Mouse (Mus musculus): ENCODE measurements at regions not wholly inside any gene's neighbourhood (a gene's known extent, or its start where the extent isn't known, plus 50 kb on each side); places are given as distances from the start of the nearest gene placed in this dataset.

GRCm38 (mm10) chr11:37735992-37736391, 500.2 kb upstream of the Tenm2 start:
- no peak overlapping the region for H3K4me3 ChIP-seq (ENCODE audit: low read length)

GRCm38 (mm10) chr11:37735501-37735900, 499.7 kb upstream of the Tenm2 start:
- H3K27ac ChIP-seq (ENCODE audit: low read length), result no peak overlapping the region
- ATAC-seq, result no peak
- no peak overlapping the region for H3K9ac ChIP-seq (ENCODE audit: low read depth, low read length)
- no peaks in the 10 kb centered on the region for H3K4me1 ChIP-seq (ENCODE audit: control insufficient read depth, insufficient read depth, low read length)
- whole genome bisulfite sequencing, result 81% methylated on average over 2 of the region's 2 CpGs
- no peaks in the 10 kb centered on the region for H3K27me3 ChIP-seq (replicated peaks; ENCODE audit: control insufficient read depth, insufficient read depth, low read length)
- no peaks in the 10 kb centered on the region for H3K36me3 ChIP-seq (ENCODE audit: control insufficient read depth, insufficient read depth, low read length)
- H3K9me3 ChIP-seq (ENCODE audit: control insufficient read depth, low read length), result no peaks in the 10 kb centered on the region
- no peak overlapping the region for H3K4me2 ChIP-seq (ENCODE audit: low read depth, low read length)
- no peak overlapping the region for H3K4me3 ChIP-seq (ENCODE audit: low read length)

More at GRCm38 (mm10) chr11:37735992-37736391, 500.2 kb upstream of the Tenm2 start:
- Histone ChIP-seq H3K27ac (ENCODE audit: low read length) (no peak overlapping the region), H3K36me3 (ENCODE audit: control insufficient read depth, insufficient read depth, low read length) (no peaks in the 10 kb centered on the region), H3K9ac (ENCODE audit: low read depth, low read length) (no peak overlapping the region), H3K4me1 (ENCODE audit: control insufficient read depth, insufficient read depth, low read length) (no peaks in the 10 kb centered on the region), H3K4me2 (ENCODE audit: low read depth, low read length) (no peak overlapping the region), H3K9me3 (ENCODE audit: control insufficient read depth, low read length) (no peaks in the 10 kb centered on the region), H3K27me3 (replicated peaks; ENCODE audit: control insufficient read depth, insufficient read depth, low read length) (no peaks in the 10 kb centered on the region)
- ATAC-seq, result no peak

GRCm38 (mm10) chr11:37696981-37697380, 461.2 kb upstream of the Tenm2 start:
- no peaks in the 10 kb centered on the region for H3K9me3 ChIP-seq (ENCODE audit: control insufficient read depth, low read length)
- 69% methylated on average over 2 of the region's 2 CpGs for WGBS
- no peaks in the 10 kb centered on the region for H3K4me1 ChIP-seq (ENCODE audit: control insufficient read depth, insufficient read depth, low read length)
- no peak for ATAC-seq
- no peak overlapping the region for H3K9ac ChIP-seq (ENCODE audit: low read depth, low read length)
- H3K27ac ChIP-seq (ENCODE audit: low read length), result no peak overlapping the region
- H3K4me2 ChIP-seq (ENCODE audit: low read depth, low read length), result no peak overlapping the region
- H3K4me3 ChIP-seq (ENCODE audit: low read length), result no peak overlapping the region
- H3K36me3 ChIP-seq (ENCODE audit: control insufficient read depth, insufficient read depth, low read length), result no peaks in the 10 kb centered on the region
- no peaks in the 10 kb centered on the region for H3K27me3 ChIP-seq (replicated peaks; ENCODE audit: control insufficient read depth, insufficient read depth, low read length)

- Histone ChIP-seq H3K4me3 (ENCODE audit: low read length) (no peak overlapping the region), H3K4me2 (ENCODE audit: low read depth, low read length) (no peak overlapping the region), H3K9me3 (ENCODE audit: control insufficient read depth, low read length) (no peaks in the 10 kb centered on the region), H3K4me1 (ENCODE audit: control insufficient read depth, insufficient read depth, low read length) (no peaks in the 10 kb centered on the region), H3K9ac (ENCODE audit: low read depth, low read length) (no peak overlapping the region), H3K27ac (ENCODE audit: low read length) (no peak overlapping the region), H3K36me3 (ENCODE audit: control insufficient read depth, insufficient read depth, low read length) (no peaks in the 10 kb centered on the region), H3K27me3 (replicated peaks; ENCODE audit: control insufficient read depth, insufficient read depth, low read length) (no peaks in the 10 kb centered on the region)
- 63% methylated on average over 1 of the region's 1 CpGs for WGBS
- no peak for ATAC-seq
Observed at GRCm38 (mm10) chr11:37678484-37679193, 442.9 kb upstream of the Tenm2 start.

GRCm38 (mm10) chr11:37671320-37671719, 435.6 kb upstream of the Tenm2 start:
- no peak overlapping the region for H3K4me2 ChIP-seq (ENCODE audit: low read depth, low read length)
- no peaks in the 10 kb centered on the region for H3K9me3 ChIP-seq (ENCODE audit: control insufficient read depth, low read length)
- ATAC-seq, result no peak
- H3K4me1 ChIP-seq (ENCODE audit: control insufficient read depth, insufficient read depth, low read length), result no peaks in the 10 kb centered on the region
- WGBS, result 61% methylated on average over 3 of the region's 3 CpGs
- H3K4me3 ChIP-seq (ENCODE audit: low read length), result no peak overlapping the region
- H3K9ac ChIP-seq (ENCODE audit: low read depth, low read length), result no peak overlapping the region
- no peaks in the 10 kb centered on the region for H3K36me3 ChIP-seq (ENCODE audit: control insufficient read depth, insufficient read depth, low read length)
- H3K27ac ChIP-seq (ENCODE audit: low read length), result no peak overlapping the region
- H3K27me3 ChIP-seq (replicated peaks; ENCODE audit: control insufficient read depth, insufficient read depth, low read length), result no peaks in the 10 kb centered on the region

- Histone ChIP-seq H3K4me1 (ENCODE audit: control insufficient read depth, insufficient read depth, low read length) (no peaks in the 10 kb centered on the region), H3K9me3 (ENCODE audit: control insufficient read depth, low read length) (no peaks in the 10 kb centered on the region), H3K4me3 (ENCODE audit: low read length) (no peak overlapping the region), H3K9ac (ENCODE audit: low read depth, low read length) (no peak overlapping the region), H3K4me2 (ENCODE audit: low read depth, low read length) (no peak overlapping the region), H3K27me3 (replicated peaks; ENCODE audit: control insufficient read depth, insufficient read depth, low read length) (no peaks in the 10 kb centered on the region), H3K36me3 (ENCODE audit: control insufficient read depth, insufficient read depth, low read length) (no peaks in the 10 kb centered on the region), H3K27ac (ENCODE audit: low read length) (no peak overlapping the region)
- WGBS, result 85% methylated on average over 1 of the region's 1 CpGs
- no peak for ATAC-seq
Observed at GRCm38 (mm10) chr11:37666925-37667324, 431.2 kb upstream of the Tenm2 start.

GRCm38 (mm10) chr11:37650095-37650494, 414.3 kb upstream of the Tenm2 start:
- WGBS, result 78% methylated on average over 11 of the region's 11 CpGs
- Histone ChIP-seq H3K9me3 (ENCODE audit: control insufficient read depth, low read length) (no peaks in the 10 kb centered on the region), H3K4me2 (ENCODE audit: low read depth, low read length) (no peak overlapping the region), H3K4me1 (ENCODE audit: control insufficient read depth, insufficient read depth, low read length) (no peaks in the 10 kb centered on the region), H3K9ac (ENCODE audit: low read depth, low read length) (no peak overlapping the region), H3K27ac (ENCODE audit: low read length) (no peak overlapping the region), H3K27me3 (replicated peaks; ENCODE audit: control insufficient read depth, insufficient read depth, low read length) (no peaks in the 10 kb centered on the region), H3K36me3 (ENCODE audit: control insufficient read depth, insufficient read depth, low read length) (no peaks in the 10 kb centered on the region), H3K4me3 (ENCODE audit: low read length) (no peak overlapping the region)
- ATAC-seq, result no peak

- H3K4me3 ChIP-seq (ENCODE audit: low read length), result no peak overlapping the region
- H3K4me2 ChIP-seq (ENCODE audit: low read depth, low read length), result no peak overlapping the region
- no peaks in the 10 kb centered on the region for H3K27me3 ChIP-seq (replicated peaks; ENCODE audit: control insufficient read depth, insufficient read depth, low read length)
- no peaks in the 10 kb centered on the region for H3K9me3 ChIP-seq (ENCODE audit: control insufficient read depth, low read length)
- no peak for ATAC-seq
- H3K27ac ChIP-seq (ENCODE audit: low read length), result no peak overlapping the region
- no peak overlapping the region for H3K9ac ChIP-seq (ENCODE audit: low read depth, low read length)
- no peaks in the 10 kb centered on the region for H3K36me3 ChIP-seq (ENCODE audit: control insufficient read depth, insufficient read depth, low read length)
- no peaks in the 10 kb centered on the region for H3K4me1 ChIP-seq (ENCODE audit: control insufficient read depth, insufficient read depth, low read length)
- 67% methylated on average over 2 of the region's 2 CpGs for WGBS
Observed at GRCm38 (mm10) chr11:37623290-37623689, 387.5 kb upstream of the Tenm2 start.

GRCm38 (mm10) chr11:37600533-37600932, 364.8 kb upstream of the Tenm2 start:
- 60% methylated on average over 1 of the region's 1 CpGs for WGBS
- Histone ChIP-seq H3K27me3 (replicated peaks; ENCODE audit: control insufficient read depth, insufficient read depth, low read length) (no peaks in the 10 kb centered on the region), H3K9me3 (ENCODE audit: control insufficient read depth, low read length) (no peaks in the 10 kb centered on the region), H3K4me2 (ENCODE audit: low read depth, low read length) (no peak overlapping the region), H3K9ac (ENCODE audit: low read depth, low read length) (no peak overlapping the region), H3K4me1 (ENCODE audit: control insufficient read depth, insufficient read depth, low read length) (no peaks in the 10 kb centered on the region), H3K36me3 (ENCODE audit: control insufficient read depth, insufficient read depth, low read length) (no peaks in the 10 kb centered on the region), H3K4me3 (ENCODE audit: low read length) (no peak overlapping the region), H3K27ac (ENCODE audit: low read length) (no peak overlapping the region)
- ATAC-seq, result no peak

- 78% methylated on average over 2 of the region's 2 CpGs for WGBS
- H3K4me3 ChIP-seq (ENCODE audit: low read length), result no peak overlapping the region
- no peaks in the 10 kb centered on the region for H3K9me3 ChIP-seq (ENCODE audit: control insufficient read depth, low read length)
- H3K9ac ChIP-seq (ENCODE audit: low read depth, low read length), result no peak overlapping the region
- H3K27me3 ChIP-seq (replicated peaks; ENCODE audit: control insufficient read depth, insufficient read depth, low read length), result no peaks in the 10 kb centered on the region
- no peak overlapping the region for H3K4me2 ChIP-seq (ENCODE audit: low read depth, low read length)
- no peak for ATAC-seq
- no peak overlapping the region for H3K27ac ChIP-seq (ENCODE audit: low read length)
- H3K4me1 ChIP-seq (ENCODE audit: control insufficient read depth, insufficient read depth, low read length), result no peaks in the 10 kb centered on the region
- no peaks in the 10 kb centered on the region for H3K36me3 ChIP-seq (ENCODE audit: control insufficient read depth, insufficient read depth, low read length)
Observed at GRCm38 (mm10) chr11:37582236-37582635, 346.5 kb upstream of the Tenm2 start.

Measured in intestine, embryonic 16.5 days (tissue).